21 mouse cellular contexts compared by ENCODE assay signal in genomic region chr8:116637998-116638397, GRCm38 (mm10).
DNase-seq lines count a peak whose midpoint lies in the region; ATAC-seq and TF ChIP-seq lines count a peak whose summit lies in the region.
"Had no signal": no experiment of that assay in that cellular context is flagged by ENCODE, and none has a peak within 500 bp of the region (broad histone marks: within the 10 kb centered on the region; RNA-seq: fewer than 3 reads in every experiment).

No protein-coding gene starts in this region.

- peak overlapping the region; percentile 78 for H3K27ac ChIP-seq in thymus, adult 2 months (ENCODE audit: control insufficient read depth, insufficient read depth, low read length)
- no peak overlapping the region for H3K27ac ChIP-seq in stomach, postnatal 0 days (replicated peaks)
- H3K27ac ChIP-seq in lung, postnatal 0 days (ENCODE audit: low read length) = no peak overlapping the region
- H3K27ac ChIP-seq: embryonic facial prominence, embryonic 15.5 days; hindbrain, postnatal 0 days; kidney, postnatal 0 days; limb, embryonic 15.5 days; stomach, embryonic 15.5 days had no signal

- no peaks in the 10 kb centered on the region for H3K36me3 ChIP-seq in thymus, adult 2 months (ENCODE audit: control insufficient read depth, insufficient read depth, low read length)
- H3K36me3 ChIP-seq in stomach, postnatal 0 days (ENCODE audit: control insufficient read depth, insufficient read depth, low read length) = no peaks in the 10 kb centered on the region
- no peaks in the 10 kb centered on the region for H3K36me3 ChIP-seq in lung, postnatal 0 days (ENCODE audit: insufficient read depth, low read length)
- H3K36me3 ChIP-seq: embryonic facial prominence, embryonic 15.5 days; heart, embryonic 12.5 days; limb, embryonic 15.5 days; stomach, embryonic 15.5 days had no signal

- H3K9me3 ChIP-seq in stomach, postnatal 0 days (ENCODE audit: control insufficient read depth, low read length) = no peaks in the 10 kb centered on the region
- H3K9me3 ChIP-seq in lung, postnatal 0 days (ENCODE audit: low read length) = no peaks in the 10 kb centered on the region
- H3K9me3 ChIP-seq: embryonic facial prominence, embryonic 15.5 days; heart, embryonic 12.5 days; limb, embryonic 15.5 days; stomach, embryonic 15.5 days had no signal

- peaks cover 46% of the 10 kb centered on the region for H3K4me1 ChIP-seq in thymus, adult 2 months (replicated peaks; ENCODE audit: control insufficient read depth, insufficient read depth, low read length)
- no peaks in the 10 kb centered on the region for H3K4me1 ChIP-seq in stomach, postnatal 0 days (replicated peaks; ENCODE audit: control insufficient read depth, insufficient read depth)
- H3K4me1 ChIP-seq in lung, postnatal 0 days (ENCODE audit: insufficient read depth, low read depth, low read length) = no peaks in the 10 kb centered on the region
- H3K4me1 ChIP-seq: embryonic facial prominence, embryonic 15.5 days; limb, embryonic 15.5 days; megakaryocyte, embryonic 14.5 days; stomach, embryonic 15.5 days had no signal

- H3K4me3 ChIP-seq in thymus, adult 2 months (ENCODE audit: control insufficient read depth, insufficient read depth, low read length) = no peak overlapping the region
- H3K4me3 ChIP-seq in stomach, postnatal 0 days (ENCODE audit: low read depth, low read length) = no peak overlapping the region
- H3K4me3 ChIP-seq in lung, postnatal 0 days (ENCODE audit: low read depth, low read length) = no peak overlapping the region
- H3K4me3 ChIP-seq: embryonic facial prominence, embryonic 15.5 days; heart, embryonic 12.5 days; limb, embryonic 15.5 days; stomach, embryonic 15.5 days had no signal

- H3K9ac ChIP-seq in stomach, postnatal 0 days (ENCODE audit: low read length) = no peak overlapping the region
- H3K9ac ChIP-seq in lung, postnatal 0 days (replicated peaks; ENCODE audit: low read depth) = no peak overlapping the region
- H3K9ac ChIP-seq: embryonic facial prominence, embryonic 15.5 days; heart, embryonic 12.5 days; limb, embryonic 15.5 days; stomach, embryonic 15.5 days had no signal

- TF ChIP-seq EP300 in stomach, postnatal 0 days (optimal IDR thresholded peaks at IDR 0.05) = no peak
- TF ChIP-seq EP300 in lung, postnatal 0 days (IDR thresholded peaks at IDR 0.05) = no peak

- peak; percentile 77 for DNase-seq in heart, adult 11 months
- no peak for DNase-seq in heart, postnatal 36 days
- DNase-seq in thymus, adult 2 months = peak; percentile 49
- no peak for DNase-seq in thymus, postnatal 10 days (ENCODE audit: low spot score in 2 of 2)
- peak; percentile 85 for DNase-seq in naive thymus-derived CD4-positive, alpha-beta T cell, adult 2 months (ENCODE audit: low read depth)
- DNase-seq in stomach, postnatal 0 days (ENCODE audit: low spot score) = no peak
- no peak for DNase-seq in cerebellum, adult 9-11 months
- DNase-seq in lung, postnatal 0 days (ENCODE audit: low spot score) = no peak
- DNase-seq: cerebellum, adult 18-20 months; cerebellum, postnatal 36 days; heart, postnatal 14 days; kidney, adult 18-20 months; lung, postnatal 14 days had no signal

- TF ChIP-seq POLR2A in thymus, adult 2 months (IDR thresholded peaks at IDR 0.05; ENCODE audit: control insufficient read depth, extremely low read depth, insufficient read depth, low read length, poor library complexity) = no peak

- intact Hi-C loops in heart, postnatal 36 days (cut with DNase I) = no loop called here

- no peaks in the 10 kb centered on the region for H3K27me3 ChIP-seq in thymus, adult 2 months (ENCODE audit: control insufficient read depth, insufficient read depth, low read length)
- no peaks in the 10 kb centered on the region for H3K27me3 ChIP-seq in stomach, postnatal 0 days (ENCODE audit: control insufficient read depth, insufficient read depth, low read length)
- no peaks in the 10 kb centered on the region for H3K27me3 ChIP-seq in lung, postnatal 0 days (replicated peaks; ENCODE audit: insufficient read depth, low read length)
- H3K27me3 ChIP-seq: embryonic facial prominence, embryonic 15.5 days; heart, embryonic 12.5 days; limb, embryonic 15.5 days; megakaryocyte, embryonic 14.5 days; stomach, embryonic 15.5 days had no signal

- no peak overlapping the region for H3K4me2 ChIP-seq in stomach, postnatal 0 days (replicated peaks; ENCODE audit: low read depth)
- no peak overlapping the region for H3K4me2 ChIP-seq in lung, postnatal 0 days (replicated peaks; ENCODE audit: low read depth, low read length)
- H3K4me2 ChIP-seq: embryonic facial prominence, embryonic 15.5 days; heart, embryonic 12.5 days; limb, embryonic 15.5 days; stomach, embryonic 15.5 days had no signal

- no peak for ATAC-seq in stomach, postnatal 0 days (ENCODE audit: low FRiP score, low TSS enrichment)
- ATAC-seq in lung, postnatal 0 days = no peak
- ATAC-seq: hindbrain, postnatal 0 days; midbrain, embryonic 16.5 days had no signal

- WGBS in thymus, adult 2 months = 14% methylated on average over 4 of the region's 4 CpGs
- 78% methylated on average over 4 of the region's 4 CpGs for WGBS in stomach, postnatal 0 days
- WGBS in lung, postnatal 0 days = 61% methylated on average over 4 of the region's 4 CpGs

- no peak for TF ChIP-seq CTCF in thymus, adult 2 months (IDR thresholded peaks at IDR 0.05; ENCODE audit: borderline replicate concordance, control insufficient read depth, extremely low read depth, insufficient read depth, low read length, poor library complexity)
- no peak for TF ChIP-seq CTCF in stomach, postnatal 0 days (IDR thresholded peaks at IDR 0.05; ENCODE audit: low read depth)
- TF ChIP-seq CTCF in lung, postnatal 0 days (IDR thresholded peaks at IDR 0.05) = no peak

Comparison
In these comparisons a context has a peak if more than half of its experiments do, and no peak if none do; other contexts are left out.
1. DNase-seq: peak in heart, adult 11 months (single experiment), thymus, adult 2 months (single experiment) and naive thymus-derived CD4-positive, alpha-beta T cell, adult 2 months (single experiment); none in heart, postnatal 36 days (0 of 2), thymus, postnatal 10 days (0 of 2), stomach, postnatal 0 days (single experiment), cerebellum, adult 9-11 months (single experiment) and lung, postnatal 0 days (single experiment).